Mouse (Mus musculus): ENCODE results near the gene B4galt1. TPM values are rescaled to one million over a fixed set of nuclear protein-coding genes. Genes with fewer than 3 reads are reported as not detected.

Gene B4galt1
- polyA plus RNA-seq (2012; rRNA removed; ENCODE audit: low replicate concordance) = 38.2 and 58.4 TPM in 2 replicates

DNA sequence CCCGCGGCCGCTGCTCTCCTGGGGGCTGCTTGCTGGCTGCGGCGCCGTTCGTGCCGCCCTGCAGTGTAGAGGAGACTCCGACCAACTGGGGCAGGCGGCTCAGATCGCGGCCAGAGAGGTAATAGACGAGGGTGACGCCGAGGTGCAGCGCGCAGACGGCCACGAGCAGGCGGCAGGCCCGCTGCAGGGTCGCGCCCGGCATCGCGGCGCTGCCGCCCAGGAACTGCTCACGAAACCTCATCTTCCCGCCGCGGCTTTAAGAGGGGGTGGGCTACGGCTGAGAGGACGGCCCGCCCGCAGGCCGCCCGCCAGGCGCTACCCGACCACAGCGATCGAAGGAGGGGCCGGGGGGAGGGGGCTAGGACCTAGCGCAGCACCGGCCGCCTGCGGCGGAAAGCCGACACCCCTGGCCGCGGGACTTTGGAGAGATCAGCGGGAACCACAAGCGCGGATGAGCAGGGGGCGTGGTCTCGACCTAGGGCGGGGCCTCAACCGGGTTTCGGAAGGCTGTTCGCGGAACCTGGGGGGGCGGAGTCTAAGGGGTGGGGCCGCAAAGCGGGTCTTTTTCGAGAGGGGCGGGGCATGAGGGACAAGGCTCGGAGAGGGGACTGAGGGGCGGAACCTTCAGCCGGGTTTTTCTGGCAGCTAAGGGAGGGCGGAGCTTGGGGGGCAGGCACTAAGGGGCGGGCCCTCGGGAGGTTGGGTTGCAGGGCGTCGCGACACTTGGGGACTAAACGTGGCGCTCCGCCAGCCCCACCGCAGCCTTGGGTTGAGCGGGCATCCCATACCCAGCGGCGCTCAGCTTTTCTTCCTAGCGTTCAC, at the start of gene B4galt1:
Gene B4galt1 (minus strand): TSS at position 441 of the 822 bp plus-strand sequence.

GRCm38 (mm10) chr4:40757780-40758420, 95.9 kb downstream of the B4galt1 start, which contains the start of gene Smu1:
Smu1 (minus strand) TSS chr4:40757923.

Other genes with a start within 250 kb of the B4galt1 start
- gene Aptx, start 150.8 kb downstream of the B4galt1 start, polyA plus RNA-seq (2012; rRNA removed; ENCODE audit: low replicate concordance) = 10.0 and 12.6 TPM in 2 replicates
- 12.3 and 17.9 TPM in 2 replicates for gene Dnaja1, start 131.9 kb downstream of the B4galt1 start, polyA plus RNA-seq (2012; rRNA removed; ENCODE audit: low replicate concordance)
- gene Smu1, start 96.1 kb downstream of the B4galt1 start, polyA plus RNA-seq (2012; rRNA removed; ENCODE audit: low replicate concordance) = 25.8 and 34.6 TPM in 2 replicates
- 0.53 and 1.0 TPM in 2 replicates for gene Spink4, start 66.0 kb upstream of the B4galt1 start, polyA plus RNA-seq (2012; rRNA removed; ENCODE audit: low replicate concordance)
- gene Bag1, start 94.3 kb upstream of the B4galt1 start, polyA plus RNA-seq (2012; rRNA removed; ENCODE audit: low replicate concordance) = 85.0 and 117 TPM in 2 replicates
- gene Chmp5, start 94.4 kb upstream of the B4galt1 start, polyA plus RNA-seq (2012; rRNA removed; ENCODE audit: low replicate concordance) = 19.0 and 27.1 TPM in 2 replicates
- 28.7 and 45.9 TPM in 2 replicates for gene Nfx1, start 116.9 kb upstream of the B4galt1 start, polyA plus RNA-seq (2012; rRNA removed; ENCODE audit: low replicate concordance)
- 43.3 and 234 TPM in 2 replicates for gene Aqp7, start 194.1 kb upstream of the B4galt1 start, polyA plus RNA-seq (2012; rRNA removed; ENCODE audit: low replicate concordance)
- 0.96 and 8.0 TPM in 2 replicates for gene Aqp3, start 244.2 kb upstream of the B4galt1 start, polyA plus RNA-seq (2012; rRNA removed; ENCODE audit: low replicate concordance)